Mouse (Mus musculus): ENCODE measurements around the gene Fam120a. TPM values are rescaled to one million over a fixed set of nuclear protein-coding genes. Genes with fewer than 3 reads are reported as not detected.

The Fam120a gene
- total RNA-seq, 4 experiments from 2014 or later = 103 to 110 (median 105) TPM

- peak; percentile 46 to 51 for DNase-seq (ENCODE audit: low spot score in 2 of 2)
Measured at GRCm38 (mm10) chr13:48966851-48967821, 681 bp downstream of the Fam120a start.

GRCm38 (mm10) chr13:48965559-48966525, 2.0 kb downstream of the Fam120a start:
- peak; percentile 59 to 69 for DNase-seq (ENCODE audit: low spot score in 2 of 2)

GRCm38 (mm10) chr13:48964850-48965249, 3.0 kb downstream of the Fam120a start:
- DNase-seq (ENCODE audit: low spot score in 2 of 2) = no peak

- no peak for DNase-seq (ENCODE audit: low spot score in 2 of 2)
Measured at GRCm38 (mm10) chr13:48963111-48963510, 4.7 kb downstream of the Fam120a start.

- no peak for DNase-seq (ENCODE audit: low spot score in 2 of 2)
Measured at GRCm38 (mm10) chr13:48962519-48962918, 5.3 kb downstream of the Fam120a start.

- no peak for DNase-seq (ENCODE audit: low spot score in 2 of 2)
Measured at GRCm38 (mm10) chr13:48958608-48959007, 9.2 kb downstream of the Fam120a start.

GRCm38 (mm10) chr13:48954825-48955224, 13.0 kb downstream of the Fam120a start:
- no peak for DNase-seq (ENCODE audit: low spot score in 2 of 2)

- DNase-seq (ENCODE audit: low spot score in 2 of 2) = no peak
Measured at GRCm38 (mm10) chr13:48950600-48951241, 17.1 kb downstream of the Fam120a start.

GRCm38 (mm10) chr13:48948951-48949350, 18.9 kb downstream of the Fam120a start:
- DNase-seq (ENCODE audit: low spot score in 2 of 2) = no peak

GRCm38 (mm10) chr13:48944571-48944970, 23.2 kb downstream of the Fam120a start:
- DNase-seq (ENCODE audit: low spot score in 2 of 2) = no peak

- no peak for DNase-seq (ENCODE audit: low spot score in 2 of 2)
Measured at GRCm38 (mm10) chr13:48942471-48942870, 25.3 kb downstream of the Fam120a start.

- DNase-seq (ENCODE audit: low spot score in 2 of 2) = no peak
Measured at GRCm38 (mm10) chr13:48941773-48942172, 26.0 kb downstream of the Fam120a start.

GRCm38 (mm10) chr13:48934597-48934996, 33.2 kb downstream of the Fam120a start:
- no peak for DNase-seq (ENCODE audit: low spot score in 2 of 2)

- no peak for DNase-seq (ENCODE audit: low spot score in 2 of 2)
Measured at GRCm38 (mm10) chr13:48932692-48933091, 35.1 kb downstream of the Fam120a start.

GRCm38 (mm10) chr13:48931687-48932086, 36.1 kb downstream of the Fam120a start:
- DNase-seq (ENCODE audit: low spot score in 2 of 2) = no peak

GRCm38 (mm10) chr13:48931232-48931631, 36.6 kb downstream of the Fam120a start:
- DNase-seq (ENCODE audit: low spot score in 2 of 2) = peak; percentile 34 to 37

- DNase-seq (ENCODE audit: low spot score in 2 of 2) = no peak
Measured at GRCm38 (mm10) chr13:48929535-48930110, 38.2 kb downstream of the Fam120a start.

- DNase-seq (ENCODE audit: low spot score in 2 of 2) = no peak
Measured at GRCm38 (mm10) chr13:48927609-48928008, 40.2 kb downstream of the Fam120a start.

GRCm38 (mm10) chr13:48922712-48923111, 45.1 kb downstream of the Fam120a start:
- DNase-seq (ENCODE audit: low spot score in 2 of 2) = no peak

GRCm38 (mm10) chr13:48921256-48921655, 46.6 kb downstream of the Fam120a start:
- no peak for DNase-seq (ENCODE audit: low spot score in 2 of 2)

Measured in layer of hippocampus, adult 8-10 months (tissue).